Mouse (Mus musculus) heart, embryonic 16.5 days (tissue): ENCODE results near the gene Ccdc103. TPM values are rescaled to one million over a fixed set of nuclear protein-coding genes. Genes with fewer than 3 reads are reported as not detected.

Source experiments
- ATAC-seq: fragments of 200-750 bp; cut with Nextera tagmentation; replicated peaks from 2 replicates; pipeline ENCODE4 v1.8.0; 2017; ENCODE audit warnings: moderate number of reproducible peaks; ENCODE audit not compliant: insufficient read depth, low FRiP score; ENCODE audit errors: extremely low read depth
- H3K27ac ChIP-seq: fragments of 300-500 bp; sonication (generic); 2 replicates; pipeline ENCODE4 v1.5.1; 2014; ENCODE audit warnings: mild to moderate bottlenecking, low read length, control low read depth, moderate library complexity
- H3K27me3 ChIP-seq: fragments of 300-500 bp; sonication (generic); 2 replicates; pipeline ENCODE4 v1.6.1; 2014; ENCODE audit warnings: low read length, mixed read lengths; ENCODE audit not compliant: control insufficient read depth, insufficient read depth
- H3K36me3 ChIP-seq: fragments of 300-500 bp; sonication (generic); 2 replicates; pipeline ENCODE4 v1.6.1; 2014; ENCODE audit not compliant: control insufficient read depth, insufficient read depth
- H3K4me1 ChIP-seq: fragments of 300-500 bp; sonication (generic); 2 replicates; pipeline ENCODE4 v1.6.1; 2014; ENCODE audit warnings: low read length, mixed read lengths; ENCODE audit not compliant: control insufficient read depth, insufficient read depth
- H3K4me2 ChIP-seq: fragments of 300-500 bp; sonication (generic); 2 replicates; pipeline ENCODE4 v1.6.1; 2014; ENCODE audit warnings: low read depth, mild to moderate bottlenecking, control low read depth, low read length
- H3K4me3 ChIP-seq: fragments of 300-500 bp; sonication (generic); 2 replicates; pipeline ENCODE4 v1.5.1; 2014; ENCODE audit warnings: mild to moderate bottlenecking, control low read depth, low read length
- H3K9ac ChIP-seq: fragments of 300-500 bp; sonication (generic); 2 replicates; pipeline ENCODE4 v1.6.1; 2014; ENCODE audit warnings: low read length, control low read depth
- H3K9me3 ChIP-seq: fragments of 300-500 bp; sonication (generic); replicated peaks from 2 replicates; pipeline ENCODE4 v1.6.1; 2016; ENCODE audit warnings: low read length; ENCODE audit not compliant: control insufficient read depth
- WGBS: fragments of 180-500 bp; shearing (Covaris S2); extraction: QIAGEN DNeasy Blood & Tissue Kit; methylation state at CpG from one replicate; pipeline ENCODE4 v1.1.7; 2014; 5-methylcytosine and 5-hydroxymethylcytosine counted together
- polyA plus RNA-seq: library from polyadenylated mRNA; unstranded; fragments of >200 nt; fragmentation: Nextera tagmentation; extraction: Ambion mirVana; gene quantifications from 2 replicates; pipeline ENCODE4 v1.2.1, GENCODE M21; 2015

Gene Ccdc103
- 0.64 and 0.77 TPM in 2 replicates for polyA plus RNA-seq

- peak within 1 kb of the TSS; percentile 67 for H3K4me2 ChIP-seq
- peak within 1 kb of the TSS; percentile 64 for H3K4me3 ChIP-seq
- H3K9ac ChIP-seq: peak within 1 kb of the TSS; percentile 71
- peaks cover 4% of the 10 kb centered on the region; the same call in 1 of the 2 replicates for H3K36me3 ChIP-seq
- H3K27me3 ChIP-seq: no peaks in the 10 kb centered on the region
- peak; percentile 83 for ATAC-seq
- under 1% methylated on average over 62 of the region's 62 CpGs for WGBS
- peaks cover 25% of the 10 kb centered on the region for H3K4me1 ChIP-seq
- no peaks in the 10 kb centered on the region for H3K9me3 ChIP-seq
- peak within 1 kb of the TSS; percentile 87 for H3K27ac ChIP-seq
Measured at GRCm38 (mm10) chr11:102880585-102881313, at the start of gene Ccdc103, which contains the start of gene Eftud2. Ccdc103 (plus strand) TSS chr11:102881204. Eftud2 (minus strand) TSS chr11:102880985.

- H3K27me3 ChIP-seq: no peaks in the 10 kb centered on the region
- 63% methylated on average over 18 of the region's 18 CpGs for WGBS
- no peak overlapping the region for H3K27ac ChIP-seq
- H3K9ac ChIP-seq: no peak overlapping the region
- ATAC-seq: no peak
- H3K4me1 ChIP-seq: peaks cover 9% of the 10 kb centered on the region; the same call in 1 of the 2 replicates
- peaks cover 3% of the 10 kb centered on the region; the same call in 1 of the 2 replicates for H3K36me3 ChIP-seq
- H3K4me3 ChIP-seq: no peak overlapping the region
- H3K4me2 ChIP-seq: no peak overlapping the region
- H3K9me3 ChIP-seq: no peaks in the 10 kb centered on the region
Measured at GRCm38 (mm10) chr11:102832700-102833297, 48.2 kb upstream of the Ccdc103 start.

- WGBS: 86% methylated on average over 10 of the region's 10 CpGs
- H3K9me3 ChIP-seq: no peaks in the 10 kb centered on the region
- no peak overlapping the region for H3K4me3 ChIP-seq
- peaks cover 9% of the 10 kb centered on the region; the same call in 1 of the 2 replicates for H3K4me1 ChIP-seq
- H3K4me2 ChIP-seq: no peak overlapping the region
- no peak overlapping the region for H3K9ac ChIP-seq
- H3K36me3 ChIP-seq: peaks cover 10% of the 10 kb centered on the region; the same call in 1 of the 2 replicates
- H3K27me3 ChIP-seq: no peaks in the 10 kb centered on the region
- ATAC-seq: no peak
- H3K27ac ChIP-seq: no peak overlapping the region
Measured at GRCm38 (mm10) chr11:102834219-102834618, 46.8 kb upstream of the Ccdc103 start.

- peaks cover 9% of the 10 kb centered on the region; the same call in 1 of the 2 replicates for H3K4me1 ChIP-seq
- peaks cover 18% of the 10 kb centered on the region for H3K36me3 ChIP-seq
- no peak within 1 kb of the TSS for H3K4me2 ChIP-seq
- no peaks in the 10 kb centered on the region for H3K9me3 ChIP-seq
- no peak within 1 kb of the TSS for H3K4me3 ChIP-seq
- H3K9ac ChIP-seq: no peak within 1 kb of the TSS
- 79% methylated on average over 4 of the region's 4 CpGs for WGBS
- H3K27ac ChIP-seq: no peak within 1 kb of the TSS; the same call in 1 of the 2 replicates
- no peak for ATAC-seq
- H3K27me3 ChIP-seq: no peaks in the 10 kb centered on the region
Measured at GRCm38 (mm10) chr11:102835549-102835948, 45.5 kb upstream of the Ccdc103 start, which contains the start of gene Higd1b. Higd1b (plus strand) TSS chr11:102835849.

- H3K4me1 ChIP-seq: peaks cover 6% of the 10 kb centered on the region; the same call in 1 of the 2 replicates
- no peak overlapping the region for H3K4me2 ChIP-seq
- no peaks in the 10 kb centered on the region for H3K9me3 ChIP-seq
- peaks cover 21% of the 10 kb centered on the region for H3K36me3 ChIP-seq
- WGBS: 72% methylated on average over 9 of the region's 9 CpGs
- no peak overlapping the region for H3K4me3 ChIP-seq
- no peak overlapping the region for H3K9ac ChIP-seq
- no peaks in the 10 kb centered on the region for H3K27me3 ChIP-seq
- ATAC-seq: no peak
- H3K27ac ChIP-seq: no peak overlapping the region; the same call in 1 of the 2 replicates
Measured at GRCm38 (mm10) chr11:102836146-102836545, 44.9 kb upstream of the Ccdc103 start.

GRCm38 (mm10) chr11:102837385-102837784 is 43.6 kb upstream of the Ccdc103 start:
- ATAC-seq: no peak
- Histone ChIP-seq H3K9ac (no peak overlapping the region), H3K27ac (peak overlapping the region; percentile 11; the same call in 1 of the 2 replicates), H3K4me2 (no peak overlapping the region), H3K4me3 (no peak overlapping the region), H3K36me3 (peaks cover 26% of the 10 kb centered on the region), H3K9me3 (no peaks in the 10 kb centered on the region), H3K4me1 (no peaks in the 10 kb centered on the region), H3K27me3 (no peaks in the 10 kb centered on the region)
- 95% methylated on average over 1 of the region's 1 CpGs for WGBS

- no peak overlapping the region for H3K9ac ChIP-seq
- H3K27me3 ChIP-seq: no peaks in the 10 kb centered on the region
- peaks cover 33% of the 10 kb centered on the region for H3K36me3 ChIP-seq
- H3K4me1 ChIP-seq: no peaks in the 10 kb centered on the region
- WGBS: 74% methylated on average over 2 of the region's 2 CpGs
- ATAC-seq: no peak
- no peak overlapping the region for H3K4me2 ChIP-seq
- H3K27ac ChIP-seq: no peak overlapping the region
- no peak overlapping the region for H3K4me3 ChIP-seq
- H3K9me3 ChIP-seq: no peaks in the 10 kb centered on the region
Measured at GRCm38 (mm10) chr11:102838126-102838525, 42.9 kb upstream of the Ccdc103 start.

GRCm38 (mm10) chr11:102838616-102839150 is 42.3 kb upstream of the Ccdc103 start:
- Histone ChIP-seq H3K36me3 (peaks cover 39% of the 10 kb centered on the region), H3K9me3 (no peaks in the 10 kb centered on the region), H3K27me3 (no peaks in the 10 kb centered on the region), H3K4me1 (no peaks in the 10 kb centered on the region), H3K4me2 (no peak overlapping the region), H3K4me3 (no peak overlapping the region), H3K9ac (no peak overlapping the region), H3K27ac (no peak overlapping the region; the same call in 1 of the 2 replicates)
- ATAC-seq: no peak
- WGBS: 79% methylated on average over 9 of the region's 9 CpGs

GRCm38 (mm10) chr11:102845926-102846325 is 35.1 kb upstream of the Ccdc103 start:
- Histone ChIP-seq H3K36me3 (peaks cover 82% of the 10 kb centered on the region), H3K4me3 (no peak overlapping the region), H3K9me3 (no peaks in the 10 kb centered on the region), H3K27ac (no peak overlapping the region), H3K27me3 (no peaks in the 10 kb centered on the region), H3K4me1 (no peaks in the 10 kb centered on the region), H3K9ac (no peak overlapping the region), H3K4me2 (no peak overlapping the region)
- 65% methylated on average over 10 of the region's 10 CpGs for WGBS
- no peak for ATAC-seq
